Comparison of ENCODE assay signal across 15 mouse cellular contexts in the genomic region with DNA sequence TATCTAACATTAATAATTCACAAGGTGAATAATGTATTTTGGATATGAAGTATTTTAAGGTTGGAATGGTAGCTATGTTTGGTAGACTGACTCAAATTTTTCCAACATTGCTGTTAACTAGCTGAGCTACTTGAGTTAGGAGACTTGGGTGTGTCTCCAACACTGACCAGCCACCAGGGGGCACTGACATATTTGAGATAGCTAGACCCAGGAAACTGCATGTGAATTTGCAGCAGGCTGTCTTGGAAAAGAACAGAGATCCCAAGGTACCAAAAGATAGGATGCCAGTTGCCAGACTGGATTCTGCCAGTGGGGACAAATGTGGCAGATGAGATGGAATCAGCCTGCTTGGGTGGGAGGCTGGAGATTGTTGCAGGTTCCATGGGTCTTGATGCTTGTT. TPM values are rescaled to one million over a fixed set of nuclear protein-coding genes. Genes with fewer than 3 reads are reported as not detected.
A peak's percentile ranks its signal among the peaks of the same experiment; 100 is the strongest.
DNase-seq lines count a peak whose midpoint lies in the region; ATAC-seq lines count a peak whose summit lies in the region.
"Not testable (repeated sequence)": the region's sequence is repeated elsewhere in the genome, so short reads cannot be mapped to it uniquely, and the experiment has no call there.
"Had no signal": no experiment of that assay in that cellular context is flagged by ENCODE, and none has a peak within 500 bp of the region (broad histone marks: within the 10 kb centered on the region; RNA-seq: fewer than 3 reads in every experiment).

No protein-coding gene starts in this region.

- H3K4me2 ChIP-seq in intestine, embryonic 15.5 days (replicated peaks) = not testable (repeated sequence)

- not testable (repeated sequence) for H3K27ac ChIP-seq in intestine, embryonic 15.5 days

- not testable (repeated sequence) for H3K4me3 ChIP-seq in intestine, embryonic 15.5 days (replicated peaks)

- H3K36me3 ChIP-seq in intestine, embryonic 15.5 days = not testable (repeated sequence)

- H3K4me1 ChIP-seq in intestine, embryonic 15.5 days (replicated peaks) = not testable (repeated sequence)

- DNase-seq in 416B (ENCODE audit: low read depth) = peak; percentile 13
- peak; percentile 28 for DNase-seq in adrenal gland, adult 2 months
- peak; percentile 8 for DNase-seq in embryo, embryonic 11 days
- peak; percentile 54 to 60 for DNase-seq in kidney, postnatal 36 days
- peak; percentile 50 for DNase-seq in lung, postnatal 14 days
- peak; percentile 11 for DNase-seq in ovary, postnatal 36 days (ENCODE audit: low spot score)

- not testable (repeated sequence) for H3K27me3 ChIP-seq in intestine, embryonic 15.5 days (replicated peaks)

- H3K9ac ChIP-seq in intestine, embryonic 15.5 days = not testable (repeated sequence)

- peak; percentile 79 for ATAC-seq in granulocyte monocyte progenitor cell, adult 5-6 weeks (replicated peaks; ENCODE audit: poor library complexity, severe bottlenecking)
- ATAC-seq in intestine, embryonic 15.5 days = 0 out of 2 replicates have a peak, but pooled peaks have one; percentile 45

- not testable (repeated sequence) for H3K9me3 ChIP-seq in intestine, embryonic 15.5 days

RNA-seq across cellular contexts. Expression of gene Cyp4a14, which starts 19.9 kb away (rescaled TPM):
- 1 to 10 TPM in 1 of 2 experiments, not detected in 1; 1.1 TPM for total RNA-seq in adrenal gland, adult 2 months (2021)
- polyA plus RNA-seq in adrenal gland, adult 2 months (2012; rRNA removed) = 0.09 TPM in 1 of 2 replicates, not detected in the other
- not detected in 2 replicates for total RNA-seq in granulocyte monocyte progenitor cell, adult 5-6 weeks (2014; fragmentation: Nextera tagmentation)
- not detected in 2 replicates for total RNA-seq in granulocyte monocyte progenitor cell, adult 5-6 weeks (2017)
- polyA plus RNA-seq in intestine, embryonic 15.5 days (2015; fragmentation: Nextera tagmentation; extraction: Ambion mirVana) = not detected in 2 replicates
- polyA plus RNA-seq: embryonic facial prominence, embryonic 13.5 days; forebrain, embryonic 16.5 days; gonadal fat pad, adult 2 months; hindbrain, embryonic 12.5 days; large intestine, adult 2 months had no signal

RNA-seq across cellular contexts. Expression of gene Cyp4a30b, which starts 23.6 kb away (rescaled TPM):
- total RNA-seq in adrenal gland, adult 2 months (2021) = not detected
- not detected in 2 replicates for polyA plus RNA-seq in adrenal gland, adult 2 months (2012; rRNA removed)
- total RNA-seq in granulocyte monocyte progenitor cell, adult 5-6 weeks (2014; fragmentation: Nextera tagmentation) = not detected in 2 replicates
- total RNA-seq in granulocyte monocyte progenitor cell, adult 5-6 weeks (2017) = not detected in 2 replicates
- not detected in 2 replicates for polyA plus RNA-seq in intestine, embryonic 15.5 days (2015; fragmentation: Nextera tagmentation; extraction: Ambion mirVana)
- total RNA-seq: adrenal gland, postnatal 4 days; liver, adult 2 months had no signal
- polyA plus RNA-seq: embryonic facial prominence, embryonic 13.5 days; forebrain, embryonic 16.5 days; hindbrain, embryonic 12.5 days; large intestine, adult 2 months; liver, adult 2 months had no signal

RNA-seq across cellular contexts. Expression of gene Cyp4a10, which starts 42.0 kb away (rescaled TPM):
- 1 to 10 TPM in 1 of 2 experiments, under 1 TPM in 1; 0.17 to 2.6 TPM for total RNA-seq in adrenal gland, adult 2 months (2021)
- polyA plus RNA-seq in adrenal gland, adult 2 months (2012; rRNA removed) = 0.12 TPM in 1 of 2 replicates, not detected in the other
- total RNA-seq in granulocyte monocyte progenitor cell, adult 5-6 weeks (2014; fragmentation: Nextera tagmentation) = not detected in 2 replicates
- total RNA-seq in granulocyte monocyte progenitor cell, adult 5-6 weeks (2017) = not detected in 2 replicates
- polyA plus RNA-seq in intestine, embryonic 15.5 days (2015; fragmentation: Nextera tagmentation; extraction: Ambion mirVana) = 0.06 and 0.15 TPM in 2 replicates
- polyA plus RNA-seq: embryonic facial prominence, embryonic 13.5 days; forebrain, embryonic 16.5 days; hindbrain, embryonic 12.5 days; large intestine, adult 2 months had no signal
